Mouse (Mus musculus) heart, postnatal 0 days (tissue): ENCODE measurements around the gene Zfp968. TPM values are rescaled to one million over a fixed set of nuclear protein-coding genes. Genes with fewer than 3 reads are reported as not detected.
"Not testable (repeated sequence)": the region's sequence is repeated elsewhere in the genome, so short reads cannot be mapped to it uniquely, and the experiment has no call there.

Experiments used
- ATAC-seq: fragments of 200-750 bp; cut with Nextera tagmentation; 2 replicates; pipeline ENCODE4 v1.8.0; 2017; ENCODE audit warnings: low read depth, moderate number of reproducible peaks, moderate library complexity; ENCODE audit not compliant: insufficient read depth
- DNase-seq: peaks from one replicate; pipeline ENCODE4 v3.0.0-alpha.2; 2016; ENCODE audit warnings: low spot score
- H3K27ac ChIP-seq: fragments of 300-500 bp; sonication (generic); 2 replicates; pipeline ENCODE4 v1.5.1; 2014; ENCODE audit warnings: low read depth, mild to moderate bottlenecking
- H3K27me3 ChIP-seq: fragments of 300-500 bp; sonication (generic); 2 replicates; pipeline ENCODE4 v1.6.1; 2014; ENCODE audit warnings: low read length, mixed read lengths; ENCODE audit not compliant: control insufficient read depth, insufficient read depth
- H3K36me3 ChIP-seq: fragments of 300-500 bp; sonication (generic); replicated peaks from 2 replicates; pipeline ENCODE4 v1.6.1; 2014; ENCODE audit warnings: low read length, mixed read lengths; ENCODE audit not compliant: control insufficient read depth, insufficient read depth
- H3K4me1 ChIP-seq: fragments of 300-500 bp; sonication (generic); 2 replicates; pipeline ENCODE4 v1.6.1; 2014; ENCODE audit warnings: antibody characterized with exemption; ENCODE audit not compliant: control insufficient read depth, insufficient read depth
- H3K4me2 ChIP-seq: fragments of 300-500 bp; sonication (generic); 2 replicates; pipeline ENCODE4 v1.6.1; 2014; ENCODE audit warnings: low read depth, mild to moderate bottlenecking, low read length, moderate library complexity
- H3K4me3 ChIP-seq: fragments of 300-500 bp; sonication (generic); 2 replicates; pipeline ENCODE4 v1.5.1; 2014; ENCODE audit warnings: low read depth, low read length
- H3K9ac ChIP-seq: fragments of 300-500 bp; sonication (generic); replicated peaks from 2 replicates; pipeline ENCODE4 v1.6.1; 2014; ENCODE audit warnings: low read depth, low read length, mixed read lengths
- H3K9me3 ChIP-seq: fragments of 300-500 bp; sonication (generic); replicated peaks from 2 replicates; pipeline ENCODE4 v1.6.1; 2016; ENCODE audit warnings: low read length; ENCODE audit not compliant: control insufficient read depth
- WGBS: fragments of 180-500 bp; shearing (Covaris S2); extraction: QIAGEN DNeasy Blood & Tissue Kit; methylation state at CpG from one replicate; pipeline ENCODE4 v1.1.7; 2014; 5-methylcytosine and 5-hydroxymethylcytosine counted together
- polyA plus RNA-seq: library from polyadenylated mRNA; unstranded; fragments of >200 nt; fragmentation: Nextera tagmentation; extraction: Ambion mirVana; gene quantifications from 2 replicates; pipeline ENCODE4 v1.2.1, GENCODE M21; 2015
- total RNA-seq: library from RNA; depleted of rRNA; stranded (reverse); fragments of >200 nt; gene quantifications from 2 replicates; pipeline ENCODE4 v1.2.3, GENCODE M21; 2014; ENCODE audit warnings: low replicate concordance; rRNA removed

The Zfp968 gene
- 0.54 and 2.5 TPM in 2 replicates for total RNA-seq
- polyA plus RNA-seq = 5.3 and 6.3 TPM in 2 replicates

GRCm38 (mm10) chr2:175372136-175372535 is at the start of gene Zfp968:
Zfp968 (plus strand) TSS chr2:175372436.
- ATAC-seq, H3K27me3 ChIP-seq, H3K27ac ChIP-seq, H3K4me3 ChIP-seq, H3K9ac ChIP-seq, H3K9me3 ChIP-seq, H3K4me2 ChIP-seq, DNase-seq, H3K36me3 ChIP-seq, H3K4me1 ChIP-seq: not testable (repeated sequence)
- WGBS = no CpG with 5 or more reads among the region's 6 CpGs

- not testable (repeated sequence) for H3K4me3 ChIP-seq, H3K27me3 ChIP-seq, H3K4me1 ChIP-seq, H3K4me2 ChIP-seq, DNase-seq, H3K9me3 ChIP-seq, H3K9ac ChIP-seq, H3K27ac ChIP-seq, H3K36me3 ChIP-seq, ATAC-seq
- WGBS = no CpG with 5 or more reads among the region's 8 CpGs
Observed at GRCm38 (mm10) chr2:175338097-175338496, 34.1 kb upstream of the Zfp968 start, which contains the start of gene Gm4631. Gm4631 (minus strand) TSS chr2:175338197.

Other genes with a start within 250 kb of the Zfp968 start
- 2.2 and 16.4 TPM in 2 replicates for gene Gm14399, start 230.4 kb upstream of the Zfp968 start, total RNA-seq
- 3.6 and 4.1 TPM in 2 replicates for gene Gm14399, start 230.4 kb upstream of the Zfp968 start, polyA plus RNA-seq
- gene Gm14443, start 196.6 kb upstream of the Zfp968 start, total RNA-seq = 7.5 TPM in 1 of 2 replicates, not detected in the other
- 0.16 and 0.26 TPM in 2 replicates for gene Gm14443, start 196.6 kb upstream of the Zfp968 start, polyA plus RNA-seq
- gene Gm14391, start 165.5 kb upstream of the Zfp968 start, total RNA-seq = 5.3 and 7.5 TPM in 2 replicates
- 3.8 and 6.3 TPM in 2 replicates for gene Gm14391, start 165.5 kb upstream of the Zfp968 start, polyA plus RNA-seq
- gene Gm14440, start 97.3 kb upstream of the Zfp968 start, total RNA-seq = 2.9 TPM in 1 of 2 replicates, not detected in the other
- not detected in 2 replicates for gene Gm14440, start 97.3 kb upstream of the Zfp968 start, polyA plus RNA-seq
- 3.4 and 3.6 TPM in 2 replicates for gene Gm4631, start 34.2 kb upstream of the Zfp968 start, total RNA-seq
- gene Gm4631, start 34.2 kb upstream of the Zfp968 start, polyA plus RNA-seq = 4.7 and 5.7 TPM in 2 replicates
- gene Gm4724, start 63.4 kb downstream of the Zfp968 start, total RNA-seq = 6.9 and 19.7 TPM in 2 replicates
- 8.9 and 15.5 TPM in 2 replicates for gene Gm4724, start 63.4 kb downstream of the Zfp968 start, polyA plus RNA-seq
- 6.5 and 11.0 TPM in 2 replicates for gene Zfp965, start 97.5 kb downstream of the Zfp968 start, total RNA-seq
- gene Zfp965, start 97.5 kb downstream of the Zfp968 start, polyA plus RNA-seq = 5.6 and 6.6 TPM in 2 replicates